Mouse (Mus musculus) C2C12 (cell line): ENCODE data around the gene Iqck. TPM values are rescaled to one million over a fixed set of nuclear protein-coding genes. Genes with fewer than 3 reads are reported as not detected.

Source experiments
- H3K27me3 ChIP-seq: one replicate; pipeline ENCODE4 v1.6.1; 2011; ENCODE audit not compliant: control insufficient read depth, insufficient read depth, insufficient read length
- H3K36me3 ChIP-seq: one replicate; pipeline ENCODE4 v1.6.1; 2011; ENCODE audit not compliant: control insufficient read depth, insufficient read depth
- H3K4me3 ChIP-seq: one replicate; pipeline ENCODE4 v1.5.1; 2011; ENCODE audit warnings: mild to moderate bottlenecking, control low read depth; ENCODE audit not compliant: poor library complexity, insufficient read depth, severe bottlenecking
- H3K79me2 ChIP-seq: one replicate; pipeline ENCODE4 v1.6.1; 2011; ENCODE audit not compliant: control insufficient read depth, insufficient read depth
- H3K79me3 ChIP-seq: one replicate; pipeline ENCODE4 v1.6.1; 2011; ENCODE audit warnings: low read depth, control low read depth
- H3ac ChIP-seq: one replicate; pipeline ENCODE3; 2011; ENCODE audit warnings: low read depth; ENCODE audit not compliant: control insufficient read depth, insufficient read length
- CEBPB ChIP-seq: IDR thresholded peaks from one replicate; pipeline ENCODE4 v1.6.1; 2011; ENCODE audit warnings: low read depth, mild to moderate bottlenecking, control low read depth, moderate library complexity
- CTCF ChIP-seq: IDR thresholded peaks from one replicate; pipeline ENCODE4 v1.5.1; 2011; ENCODE audit not compliant: control insufficient read depth, insufficient read depth, insufficient read length
- FOSL1 ChIP-seq: IDR thresholded peaks from one replicate; pipeline ENCODE4 v1.8.0; 2011; ENCODE audit warnings: mild to moderate bottlenecking, low read length; ENCODE audit not compliant: poor library complexity, insufficient read depth, severe bottlenecking
- MAX ChIP-seq: IDR thresholded peaks from one replicate; pipeline ENCODE4 v1.6.1; 2011; ENCODE audit warnings: mild to moderate bottlenecking, control low read depth
- MYOD1 ChIP-seq: IDR thresholded peaks from one replicate; pipeline ENCODE4 v1.6.1; 2011; ENCODE audit warnings: low read depth; ENCODE audit not compliant: control insufficient read depth, insufficient read length
- MYOG ChIP-seq: IDR thresholded peaks from one replicate; pipeline ENCODE4 v1.6.1; 2011; ENCODE audit not compliant: control insufficient read depth, insufficient read length; ENCODE audit errors: extremely low read depth
- USF1 ChIP-seq: IDR thresholded peaks from one replicate; pipeline ENCODE4 v1.6.1; 2011; ENCODE audit warnings: low read depth, mild to moderate bottlenecking, control low read depth, moderate library complexity
- polyA plus RNA-seq: library from polyadenylated mRNA; unstranded; fragments of >200 nt; fragmentation: generic; extraction: Trizol; gene quantifications from one replicate; pipeline ENCODE4 v1.2.1, GENCODE M21; 2012; ENCODE audit warnings: missing spikeins

The Iqck gene
- polyA plus RNA-seq, 1 experiment = 0.53 TPM

DNA sequence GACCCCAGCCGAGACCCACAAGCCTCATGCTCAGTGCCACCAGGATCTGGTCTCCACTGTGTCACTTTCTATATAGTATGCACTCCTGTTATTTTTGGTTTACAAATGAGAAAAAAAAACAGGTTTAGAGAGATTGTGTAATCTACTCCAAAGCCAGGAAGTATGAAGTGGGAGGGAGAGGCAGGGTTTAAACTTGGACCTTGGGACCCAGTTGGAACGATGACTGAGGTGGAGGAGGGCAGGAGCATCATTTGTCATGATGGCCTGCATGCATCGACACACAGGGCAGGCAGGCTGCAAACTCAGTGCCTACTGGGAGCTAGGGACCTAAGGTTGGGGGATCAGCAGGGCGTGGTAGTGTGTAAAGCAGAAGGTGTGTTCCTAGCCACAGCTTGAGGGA is 127.0 kb downstream of the Iqck start:
- peaks cover 1% of the 10 kb centered on the region for H3K79me3 ChIP-seq
- H3ac ChIP-seq = no peak overlapping the region
- H3K79me2 ChIP-seq = peaks cover 2% of the 10 kb centered on the region
- no peaks in the 10 kb centered on the region for H3K27me3 ChIP-seq
- TF ChIP-seq MYOG (no peak), CEBPB (no peak), CTCF (no peak), FOSL1 (no peak), MYOD1 (no peak), USF1 (no peak), MAX (no peak)
- no peak overlapping the region for H3K4me3 ChIP-seq
- H3K36me3 ChIP-seq = peaks cover 11% of the 10 kb centered on the region

DNA sequence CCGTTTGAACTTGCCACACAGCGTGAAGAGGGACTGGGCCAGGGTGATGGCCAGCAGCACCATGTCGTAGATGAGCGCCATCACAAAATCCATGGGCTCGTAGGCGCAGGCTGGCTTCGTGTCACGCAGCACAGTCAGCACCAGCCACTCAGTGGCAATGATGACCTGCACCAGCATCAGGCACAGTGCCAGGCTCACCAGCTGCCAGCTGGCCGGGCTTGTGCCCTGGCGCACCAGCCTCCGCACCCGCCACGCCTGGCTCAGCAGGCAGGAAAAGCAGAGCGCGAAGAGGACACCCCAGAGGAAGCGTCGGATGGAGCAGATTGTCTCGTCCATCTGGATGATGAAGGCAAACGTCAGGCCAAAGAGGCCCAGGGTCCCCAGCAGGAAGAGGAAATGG is 128.4 kb downstream of the Iqck start:
- TF ChIP-seq USF1 (no peak), FOSL1 (no peak), MYOG (no peak), CEBPB (no peak)
- H3K4me3 ChIP-seq = no peak overlapping the region

DNA sequence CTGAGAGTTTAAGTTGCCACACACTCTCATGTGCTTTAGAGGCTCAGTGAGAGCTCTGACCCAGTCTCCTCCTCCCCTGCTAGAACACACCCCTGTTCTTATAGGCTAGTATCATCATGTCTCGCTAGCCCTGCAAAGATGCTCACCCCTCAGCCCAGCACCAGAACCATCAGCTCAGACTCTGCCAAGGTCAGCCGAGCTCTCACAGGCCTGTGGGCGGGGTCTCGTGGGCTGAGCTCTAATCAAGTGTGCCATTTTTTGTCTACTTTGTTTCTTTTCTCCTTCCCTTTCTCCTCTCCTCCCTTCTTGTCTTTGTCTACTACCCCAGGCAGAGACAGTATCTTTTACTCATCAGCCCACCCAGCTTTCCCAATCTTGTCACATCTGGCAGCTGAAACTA is 130.2 kb downstream of the Iqck start:
- Histone ChIP-seq H3ac (no peak overlapping the region), H3K27me3 (no peaks in the 10 kb centered on the region), H3K4me3 (no peak overlapping the region), H3K79me2 (peaks cover 29% of the 10 kb centered on the region), H3K36me3 (peaks cover 11% of the 10 kb centered on the region), H3K79me3 (peaks cover 12% of the 10 kb centered on the region)
- TF ChIP-seq MYOG = no peak

More for the DNA sequence above, 128.4 kb downstream of the Iqck start:
- Histone ChIP-seq H3K27me3 (no peaks in the 10 kb centered on the region), H3ac (no peak overlapping the region), H3K36me3 (peaks cover 11% of the 10 kb centered on the region), H3K79me2 (peaks cover 13% of the 10 kb centered on the region), H3K79me3 (peaks cover 8% of the 10 kb centered on the region)

DNA sequence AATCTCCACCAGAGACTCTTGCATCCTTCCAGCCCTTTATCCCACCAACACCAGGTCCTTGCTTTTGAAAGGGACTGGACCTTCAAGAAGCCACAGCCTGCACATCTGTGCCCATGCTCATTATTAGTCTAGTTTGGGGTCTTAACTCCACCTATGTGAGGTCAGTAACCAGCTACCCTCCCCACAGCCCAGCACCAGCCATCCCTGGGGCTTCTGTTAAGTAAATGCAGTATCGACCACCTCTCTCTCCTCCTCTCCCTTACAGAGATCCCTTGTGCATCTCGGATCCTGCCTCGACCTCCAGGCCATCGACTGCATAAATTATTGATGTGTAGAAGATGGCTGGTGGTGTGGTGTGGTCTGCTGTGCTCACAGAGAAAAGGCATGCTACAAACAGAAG is 130.8 kb downstream of the Iqck start:
- Histone ChIP-seq H3K27me3 (no peaks in the 10 kb centered on the region), H3ac (no peak overlapping the region), H3K36me3 (peaks cover 11% of the 10 kb centered on the region), H3K79me3 (peaks cover 17% of the 10 kb centered on the region), H3K4me3 (no peak overlapping the region), H3K79me2 (peaks cover 34% of the 10 kb centered on the region)
- TF ChIP-seq CEBPB (no peak), MAX (no peak), MYOD1 (no peak), MYOG (no peak), CTCF (no peak), USF1 (no peak), FOSL1 (no peak)

DNA sequence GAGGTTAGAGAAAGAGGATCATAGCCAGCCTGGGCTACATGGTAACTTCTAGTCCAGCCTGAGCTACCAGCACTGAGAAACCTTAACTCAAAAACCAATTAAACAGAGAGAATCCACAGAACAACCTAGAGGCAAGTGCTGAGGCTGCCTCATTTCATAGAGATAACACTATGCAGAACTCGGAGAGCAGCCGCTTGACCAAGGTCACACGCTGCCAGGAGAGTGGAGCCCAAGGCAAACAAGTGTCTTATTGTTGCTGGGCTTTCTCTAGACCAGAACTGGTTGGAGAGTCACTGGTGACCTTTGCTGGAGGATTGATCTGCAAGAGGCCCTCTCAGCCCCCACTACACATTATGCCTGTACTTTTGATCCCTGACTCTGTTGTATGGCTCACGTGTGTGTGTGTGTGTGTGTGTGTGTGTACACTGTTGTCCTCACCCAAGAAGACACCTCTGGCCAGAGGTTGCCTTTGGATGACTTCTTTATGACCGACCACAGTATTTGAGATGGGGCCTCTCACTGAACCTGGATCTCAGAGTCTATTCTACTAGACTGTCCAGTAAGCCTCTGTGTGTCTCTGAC is 133.8 kb downstream of the Iqck start:
- no peak for TF ChIP-seq CEBPB
- TF ChIP-seq FOSL1 = no peak
- no peak for TF ChIP-seq MAX
- TF ChIP-seq MYOD1 = no peak
- TF ChIP-seq MYOG = no peak
- TF ChIP-seq USF1 = no peak
- no peak for TF ChIP-seq CTCF
- H3ac ChIP-seq = no peak overlapping the region
- H3K27me3 ChIP-seq = no peaks in the 10 kb centered on the region
- H3K4me3 ChIP-seq = no peak overlapping the region
- peaks cover 27% of the 10 kb centered on the region for H3K79me3 ChIP-seq
- no peaks in the 10 kb centered on the region for H3K36me3 ChIP-seq
- peaks cover 62% of the 10 kb centered on the region for H3K79me2 ChIP-seq

DNA sequence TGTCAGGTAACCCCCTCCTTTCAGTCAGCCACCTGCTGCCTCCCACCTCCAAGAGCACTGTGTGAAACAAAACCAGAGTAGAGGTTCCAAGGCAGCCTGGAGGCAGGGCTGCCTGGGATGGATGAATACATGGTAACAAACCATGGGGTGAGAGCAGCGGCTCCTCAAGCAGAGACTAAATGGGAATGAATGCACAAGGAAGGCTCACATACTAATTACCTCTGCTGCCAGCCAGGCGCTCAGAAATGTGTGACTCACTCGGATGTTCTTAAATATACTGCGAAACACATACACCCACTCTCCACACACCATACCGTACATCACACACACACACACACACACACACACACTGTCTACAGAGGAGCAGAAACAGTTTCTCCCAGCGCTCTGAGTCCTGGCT is 134.7 kb downstream of the Iqck start:
- no peak overlapping the region for H3K4me3 ChIP-seq
- H3K79me3 ChIP-seq = peaks cover 27% of the 10 kb centered on the region
- H3ac ChIP-seq = no peak overlapping the region
- H3K36me3 ChIP-seq = no peaks in the 10 kb centered on the region
- H3K79me2 ChIP-seq = peaks cover 67% of the 10 kb centered on the region
- TF ChIP-seq CTCF (no peak), MYOD1 (no peak)
- H3K27me3 ChIP-seq = no peaks in the 10 kb centered on the region
